Mouse (Mus musculus): ENCODE data around the gene Kyat1.
"Not testable (repeated sequence)": the region's sequence is repeated elsewhere in the genome, so short reads cannot be mapped to it uniquely, and the experiment has no call there.

The Kyat1 gene

DNA sequence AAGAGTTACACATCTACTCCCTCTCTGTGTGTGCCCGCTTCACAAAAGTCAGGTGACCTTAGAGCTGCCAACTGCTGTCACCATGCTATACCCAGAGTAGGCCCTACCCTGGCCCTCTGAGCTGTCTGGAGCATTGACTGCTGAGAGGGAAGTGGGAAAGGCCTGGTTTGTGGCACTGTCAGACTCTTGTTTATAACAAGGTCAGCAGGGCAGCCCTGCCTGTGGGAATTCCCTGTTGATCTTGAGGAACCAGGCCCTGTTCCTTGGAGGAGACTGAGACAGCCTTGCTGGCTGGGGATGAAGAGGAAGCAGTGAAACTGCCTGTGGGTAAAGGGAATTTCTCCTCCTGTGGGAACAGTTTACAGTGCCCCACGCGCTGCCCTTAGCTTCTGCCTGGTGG lies 9.1 kb upstream of the Kyat1 start:
- DNase-seq (ENCODE audit: low spot score): no peak

DNA sequence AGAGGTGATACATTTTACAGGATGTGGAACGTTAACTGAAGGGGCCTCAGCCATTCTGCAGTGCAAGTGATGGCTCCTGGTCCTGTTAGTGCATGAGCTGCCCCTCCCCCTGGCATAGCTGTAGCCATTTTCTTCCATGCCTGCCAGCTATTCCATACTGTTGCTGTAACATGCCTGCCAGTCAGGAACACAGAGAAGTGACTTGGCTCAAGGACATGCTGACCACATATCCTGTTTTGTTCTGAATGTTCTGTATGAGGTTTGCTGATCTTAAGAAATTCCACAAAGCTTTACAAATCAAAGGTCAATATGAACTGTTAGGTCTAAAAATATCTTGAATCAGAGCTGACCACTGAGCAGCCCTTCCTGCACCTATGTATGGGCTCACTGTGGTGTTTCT lies 7.3 kb upstream of the Kyat1 start:
- no peak for DNase-seq (ENCODE audit: low spot score)

DNA sequence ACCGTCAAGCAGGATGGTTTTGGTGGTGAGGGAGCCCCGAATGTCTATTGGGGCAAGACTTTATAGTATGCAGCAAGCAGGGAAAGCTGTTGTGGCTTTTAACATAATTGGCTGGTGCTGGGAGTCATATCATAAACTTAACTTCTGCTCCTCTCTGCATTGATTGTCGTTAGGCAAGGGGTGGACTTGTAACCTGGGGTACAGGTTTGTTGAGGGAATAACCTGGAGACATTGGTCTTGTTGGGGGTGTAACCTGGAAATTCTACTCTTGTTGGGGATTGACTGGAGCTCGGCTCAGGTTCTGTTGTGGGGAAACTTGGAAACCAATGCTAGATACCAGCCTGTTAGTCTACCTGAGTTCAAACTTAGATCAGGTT lies 6.5 kb upstream of the Kyat1 start:
- DNase-seq (ENCODE audit: low spot score): no peak

DNA sequence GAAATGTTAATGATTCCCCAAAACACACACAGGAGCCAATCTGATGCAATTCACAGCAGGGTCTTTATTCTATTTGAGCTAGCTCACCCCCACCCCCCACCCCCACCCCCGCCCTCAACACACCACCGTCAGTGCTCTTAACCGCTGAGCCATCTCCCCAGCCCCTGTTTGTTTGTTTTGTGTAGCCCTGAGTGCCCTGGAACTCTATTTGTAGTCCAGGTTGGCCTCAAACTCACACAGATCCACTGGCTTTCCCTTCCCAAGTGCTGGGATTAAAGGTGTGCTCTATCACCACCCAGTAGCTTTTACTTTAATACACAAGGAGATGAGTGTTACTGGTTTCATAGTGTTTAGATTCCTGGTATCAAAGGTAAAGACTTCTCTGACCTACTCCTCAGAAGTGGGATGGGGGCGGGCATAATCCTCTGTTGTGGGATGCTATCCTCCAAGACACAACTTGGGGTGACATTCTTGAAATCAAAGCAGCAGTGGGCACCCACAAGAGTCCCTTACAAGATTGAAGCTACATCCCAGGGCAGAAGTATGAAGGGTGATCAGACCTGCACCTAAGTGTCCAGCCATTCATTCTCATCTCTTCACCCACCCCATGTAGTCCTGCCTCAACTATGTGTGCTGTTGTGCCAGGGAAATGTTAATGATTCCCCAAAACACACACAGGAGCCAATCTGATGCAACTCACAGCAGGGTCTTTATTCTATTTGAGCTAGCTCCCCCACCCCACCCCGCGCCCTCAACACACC lies 5.9 kb upstream of the Kyat1 start:
- DNase-seq (ENCODE audit: low spot score): no peak

DNA sequence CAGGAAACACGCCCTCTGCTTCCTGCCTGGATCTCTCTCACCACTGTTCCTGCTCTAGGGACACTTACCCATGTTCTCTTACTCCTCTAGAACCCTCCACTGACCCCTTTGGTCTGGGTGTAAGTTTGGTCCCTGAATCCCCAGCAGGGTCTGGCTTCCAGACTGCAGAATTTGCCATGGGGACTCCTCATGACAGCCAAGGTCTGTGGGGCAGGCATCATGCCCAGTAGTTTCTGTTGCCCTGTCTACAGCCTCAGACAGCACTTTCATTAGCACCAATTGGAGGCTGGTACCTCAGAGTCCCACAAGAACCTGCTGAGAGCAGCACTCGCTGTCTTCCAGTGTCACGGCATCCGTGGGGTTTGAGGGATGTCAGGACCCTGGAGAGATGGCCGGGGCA lies 2.2 kb upstream of the Kyat1 start:
- no peak for DNase-seq (ENCODE audit: low spot score)

DNA sequence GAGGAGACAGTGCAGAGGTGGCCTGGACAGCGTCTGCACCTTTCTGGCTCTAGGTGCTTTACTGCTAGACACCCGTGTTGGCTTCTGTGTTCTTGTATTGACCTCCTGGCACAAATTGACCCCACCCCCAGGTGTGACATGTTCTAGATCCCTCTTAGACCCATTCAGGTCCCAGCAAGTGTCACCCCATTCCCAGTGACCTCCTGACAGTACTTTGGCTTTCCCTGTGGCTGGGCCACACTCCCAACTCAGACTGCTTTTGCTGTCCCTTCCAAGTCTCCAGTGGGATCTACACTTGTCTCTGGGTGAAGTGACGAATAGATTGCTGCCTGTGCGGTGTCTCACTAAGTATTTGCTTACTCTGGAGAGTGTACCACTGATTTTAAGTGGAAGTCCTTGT lies 1.8 kb upstream of the Kyat1 start:
- no peak for DNase-seq (ENCODE audit: low spot score)

DNA sequence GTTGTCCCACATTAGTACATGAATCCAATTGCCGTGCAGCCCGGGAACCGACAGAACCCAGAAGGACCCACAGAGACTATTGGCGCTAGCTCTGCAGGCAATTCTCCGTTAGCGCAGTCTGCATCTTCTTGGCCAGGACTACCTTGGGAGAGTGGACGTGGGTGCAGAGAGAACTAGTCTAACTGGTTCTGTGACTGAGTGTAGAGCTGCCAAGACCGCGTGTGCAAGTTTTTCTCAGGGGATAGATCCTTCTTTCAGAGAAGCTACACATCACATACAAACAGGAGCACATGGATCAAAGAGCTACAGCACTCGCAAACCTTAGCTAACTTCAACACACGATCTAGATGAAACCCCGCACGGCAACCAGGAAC lies 405 bp downstream of the Kyat1 start:
- DNase-seq (ENCODE audit: low spot score): no peak

DNA sequence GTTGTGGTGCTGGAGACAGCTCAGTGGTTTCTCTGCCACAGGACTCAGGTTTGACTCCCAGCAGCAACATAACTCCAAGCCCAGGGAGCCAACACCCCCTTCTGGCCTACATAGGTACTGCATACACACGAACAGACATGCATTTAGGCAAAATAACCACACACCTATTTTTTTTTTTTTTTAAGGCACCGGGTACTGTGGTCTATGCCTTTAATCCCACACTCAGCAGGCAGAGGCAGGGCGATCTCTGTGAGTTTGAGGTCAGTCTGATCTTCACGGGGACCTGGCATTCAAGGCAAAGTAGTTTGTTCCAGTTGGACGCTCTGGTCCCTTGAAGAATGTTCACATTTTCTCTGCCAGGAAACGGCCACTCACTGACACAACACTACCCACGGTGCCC lies 2.2 kb downstream of the Kyat1 start:
- DNase-seq (ENCODE audit: low spot score): no peak

DNA sequence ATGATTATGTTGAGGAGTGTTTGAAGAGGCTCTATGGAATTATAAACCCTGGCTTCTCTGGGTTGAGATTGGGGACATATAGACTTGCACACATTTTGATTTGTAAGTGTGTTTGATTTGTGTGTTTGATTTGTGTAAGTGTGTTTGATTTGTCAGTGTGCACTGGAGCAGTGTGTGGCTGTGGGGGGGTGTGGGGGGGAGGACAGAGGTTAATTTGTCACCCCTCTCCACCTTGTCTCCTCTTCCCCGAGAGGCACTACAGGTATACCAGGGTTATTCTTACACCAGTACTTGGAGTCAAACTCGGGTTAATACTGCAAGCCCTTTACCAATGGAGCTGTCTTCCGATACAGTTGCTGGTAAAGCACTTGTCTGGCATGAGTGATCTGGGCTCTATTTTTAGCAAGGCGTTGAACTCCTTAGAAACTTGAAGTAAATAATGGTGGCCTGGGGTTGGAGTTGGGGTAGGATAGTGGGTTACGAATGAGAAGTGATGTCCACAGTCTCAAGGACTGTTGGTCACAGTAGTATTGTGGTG lies 5.2 kb downstream of the Kyat1 start:
- no peak for DNase-seq (ENCODE audit: low spot score)

DNA sequence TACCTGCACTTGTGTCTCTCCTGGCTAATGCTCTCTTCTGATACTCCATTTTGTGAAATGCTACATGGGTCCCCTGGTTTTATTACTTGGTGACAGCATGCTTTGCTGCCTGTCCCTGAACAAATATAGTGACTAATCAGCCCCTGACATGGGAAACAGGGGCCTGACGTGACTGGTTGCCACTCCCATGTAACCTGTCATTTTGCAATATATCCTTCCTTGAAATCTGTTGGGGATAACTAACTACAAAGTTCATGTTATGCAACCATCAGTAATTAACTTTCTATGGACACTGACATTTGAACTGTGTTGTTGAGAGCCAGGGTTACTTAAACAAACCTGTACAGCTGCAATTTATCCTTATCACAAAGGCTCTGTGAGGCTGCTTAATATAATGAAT lies 5.7 kb downstream of the Kyat1 start:
- DNase-seq (ENCODE audit: low spot score): no peak

DNA sequence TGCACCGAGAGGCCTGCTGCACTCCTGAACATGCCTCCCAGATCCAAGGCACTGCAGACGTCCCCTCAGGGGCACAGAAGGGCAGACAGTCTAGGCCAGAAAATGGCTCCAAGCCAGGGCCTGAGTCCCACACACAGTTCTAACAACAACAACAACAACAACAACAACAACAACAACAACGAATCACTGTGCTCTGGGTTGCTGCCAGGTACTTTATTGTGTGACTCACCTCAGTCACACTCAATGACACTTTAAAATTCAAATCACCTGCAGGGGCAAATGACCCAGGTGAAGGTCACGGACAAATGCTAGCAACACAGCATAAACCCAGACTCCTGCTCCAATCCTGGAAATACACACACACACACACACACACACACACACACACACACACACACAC lies 7.6 kb downstream of the Kyat1 start:
- no peak for DNase-seq (ENCODE audit: low spot score)

DNA sequence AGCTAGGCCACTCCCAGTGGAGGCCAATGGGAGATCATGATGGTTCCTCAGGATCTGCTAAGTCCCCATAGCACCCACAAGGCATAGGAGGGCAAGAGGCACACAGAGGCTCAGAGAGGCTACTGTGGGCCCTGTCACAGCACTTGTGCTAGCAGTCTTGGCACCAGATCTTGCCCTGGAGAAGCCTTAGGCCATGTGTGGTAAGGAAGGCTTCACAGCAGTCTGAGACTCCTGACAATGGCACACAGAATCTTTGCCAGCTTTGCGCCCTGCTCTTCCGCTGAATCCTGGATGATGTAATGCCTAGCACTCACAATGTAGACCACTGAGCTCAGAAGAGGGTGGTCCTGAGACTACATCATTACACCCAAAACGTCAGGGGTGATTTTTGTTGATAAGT lies 11.0 kb downstream of the Kyat1 start:
- DNase-seq (ENCODE audit: low spot score): no peak

DNA sequence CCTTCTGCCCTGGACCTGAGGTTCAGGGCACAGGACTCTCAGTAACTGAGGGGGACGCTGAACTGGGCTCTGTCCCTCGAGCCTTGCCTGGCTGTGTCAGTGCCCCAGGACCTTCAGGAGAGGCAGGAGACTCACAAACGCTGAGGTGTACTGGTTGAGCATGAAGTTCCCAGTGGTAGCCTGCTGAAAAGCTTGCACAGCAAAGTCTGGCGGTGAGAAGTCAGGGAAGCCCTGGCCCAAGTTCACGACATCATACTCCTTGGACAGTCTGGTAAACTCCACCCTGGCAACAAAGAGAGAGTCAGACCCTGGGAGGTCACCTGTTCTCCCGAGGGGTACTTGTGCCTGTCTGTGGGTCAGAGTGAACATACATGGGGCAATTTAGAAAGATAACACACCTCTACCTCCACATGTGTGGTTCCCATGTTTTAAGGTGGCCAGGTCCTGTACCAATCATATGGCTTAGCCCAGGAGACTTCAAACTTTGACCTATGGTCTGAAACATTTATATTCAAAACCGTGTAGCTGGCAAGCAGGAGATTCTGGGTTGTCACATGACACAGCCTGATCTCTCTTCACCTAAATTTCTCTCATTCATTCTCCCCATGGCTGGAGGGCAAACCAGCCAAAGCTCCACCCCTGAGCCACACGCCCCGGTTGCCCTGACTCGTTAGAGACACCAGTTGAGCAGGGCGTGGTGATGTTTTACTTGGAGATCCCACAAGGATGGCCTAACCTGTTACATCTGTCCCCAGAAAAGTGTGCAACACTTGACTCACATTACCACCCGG lies 13.7 kb downstream of the Kyat1 start:
- DNase-seq (ENCODE audit: low spot score): no peak

DNA sequence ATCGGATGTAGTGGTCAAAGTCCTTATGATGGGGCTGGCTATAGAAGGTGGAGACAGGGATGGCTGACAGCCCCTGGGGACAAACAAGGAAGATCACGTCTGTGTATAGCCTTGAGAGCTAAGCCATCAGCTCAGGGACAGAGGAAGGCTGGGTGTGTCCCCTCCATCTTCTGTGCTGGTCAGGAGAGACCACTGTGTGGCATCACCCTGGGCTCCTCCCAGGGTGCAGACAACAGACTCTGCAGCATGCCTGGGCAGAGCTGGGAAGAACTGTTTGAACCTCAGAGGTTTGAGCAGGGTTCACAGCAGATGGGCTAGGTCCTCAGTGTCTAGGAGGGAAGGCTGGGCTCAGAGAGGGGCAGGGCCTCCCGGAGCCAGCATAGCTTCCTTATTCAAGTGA lies 20.0 kb downstream of the Kyat1 start:
- no peak for DNase-seq (ENCODE audit: low spot score)

DNA sequence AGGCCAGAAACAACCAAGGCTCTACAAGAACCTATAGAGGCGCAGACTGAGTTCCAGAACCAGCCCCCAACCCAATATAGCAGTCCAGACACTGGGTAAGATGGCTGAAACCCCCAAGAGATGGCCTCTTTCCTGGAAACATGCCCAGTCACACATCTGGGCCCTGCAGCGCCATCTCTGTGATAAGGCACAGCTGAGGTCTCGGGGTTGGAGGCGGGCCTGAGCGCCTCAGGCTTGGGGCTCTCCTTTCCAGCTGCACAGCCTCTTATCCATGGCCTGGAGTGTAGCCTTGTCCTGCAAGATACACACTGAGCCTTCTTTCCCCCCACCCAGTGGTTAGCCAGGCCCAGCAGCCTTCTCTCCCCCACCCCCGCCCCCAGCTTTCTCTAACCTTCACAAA lies 20.4 kb downstream of the Kyat1 start:
- no peak for DNase-seq (ENCODE audit: low spot score)

DNA sequence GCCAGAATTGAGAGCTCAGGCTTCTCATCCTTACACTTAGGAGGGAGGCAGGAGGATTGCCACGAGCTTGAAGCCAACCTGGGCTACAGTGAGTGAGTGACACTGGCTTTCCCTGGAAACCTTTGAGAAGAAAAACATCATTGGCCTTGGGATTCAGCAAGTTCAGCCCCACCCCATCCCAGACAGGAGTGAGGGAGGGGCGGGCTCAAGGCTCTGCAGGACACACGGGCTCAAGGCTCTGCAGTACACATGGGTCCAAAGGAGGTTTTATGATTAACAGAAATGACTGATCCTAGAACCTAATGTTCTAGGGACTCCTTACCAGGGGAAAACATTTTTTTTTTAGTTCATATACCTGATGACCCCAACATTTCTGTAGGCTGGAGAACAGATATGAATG lies 21.9 kb downstream of the Kyat1 start:
- no peak for DNase-seq (ENCODE audit: low spot score)

DNA sequence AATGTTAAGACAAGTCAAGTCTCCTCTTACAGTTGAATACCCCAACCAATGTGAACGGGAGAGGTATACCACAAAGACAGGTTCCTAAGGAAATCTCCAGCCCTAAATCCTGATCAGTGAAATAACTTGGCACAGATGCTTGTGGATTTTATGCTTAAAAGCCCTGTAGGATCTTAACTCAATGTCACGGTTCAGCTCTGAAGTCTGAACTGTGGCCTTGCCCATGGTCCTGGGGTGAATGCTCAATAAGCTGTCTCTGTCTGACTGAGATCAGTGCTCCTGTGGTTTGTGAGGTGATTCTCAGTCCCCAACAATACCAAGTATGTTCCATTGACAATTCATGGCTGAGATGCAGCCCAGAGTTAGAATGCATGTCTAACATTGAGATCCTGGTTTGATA lies 23.2 kb downstream of the Kyat1 start:
- DNase-seq (ENCODE audit: low spot score): no peak

DNA sequence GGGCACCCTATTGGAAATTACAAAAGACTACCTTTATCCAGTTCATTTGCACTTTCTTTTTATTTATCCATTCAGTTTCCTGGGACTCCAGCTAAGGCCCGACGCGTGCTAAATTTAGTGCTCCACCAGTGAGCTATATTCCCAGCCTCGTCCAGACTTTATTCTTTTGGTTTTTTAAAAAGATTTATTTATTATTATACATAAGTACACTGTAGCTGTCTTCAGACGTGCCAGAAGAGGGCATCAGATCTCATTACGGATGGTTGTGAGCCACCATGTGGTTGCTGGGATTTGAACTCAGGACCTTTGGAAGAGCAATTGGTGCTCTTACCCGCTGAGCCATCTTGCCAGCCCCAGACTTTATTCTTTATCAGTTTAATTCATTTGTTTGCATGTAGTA lies 26.9 kb downstream of the Kyat1 start:
- DNase-seq (ENCODE audit: low spot score): not testable (repeated sequence)

DNA sequence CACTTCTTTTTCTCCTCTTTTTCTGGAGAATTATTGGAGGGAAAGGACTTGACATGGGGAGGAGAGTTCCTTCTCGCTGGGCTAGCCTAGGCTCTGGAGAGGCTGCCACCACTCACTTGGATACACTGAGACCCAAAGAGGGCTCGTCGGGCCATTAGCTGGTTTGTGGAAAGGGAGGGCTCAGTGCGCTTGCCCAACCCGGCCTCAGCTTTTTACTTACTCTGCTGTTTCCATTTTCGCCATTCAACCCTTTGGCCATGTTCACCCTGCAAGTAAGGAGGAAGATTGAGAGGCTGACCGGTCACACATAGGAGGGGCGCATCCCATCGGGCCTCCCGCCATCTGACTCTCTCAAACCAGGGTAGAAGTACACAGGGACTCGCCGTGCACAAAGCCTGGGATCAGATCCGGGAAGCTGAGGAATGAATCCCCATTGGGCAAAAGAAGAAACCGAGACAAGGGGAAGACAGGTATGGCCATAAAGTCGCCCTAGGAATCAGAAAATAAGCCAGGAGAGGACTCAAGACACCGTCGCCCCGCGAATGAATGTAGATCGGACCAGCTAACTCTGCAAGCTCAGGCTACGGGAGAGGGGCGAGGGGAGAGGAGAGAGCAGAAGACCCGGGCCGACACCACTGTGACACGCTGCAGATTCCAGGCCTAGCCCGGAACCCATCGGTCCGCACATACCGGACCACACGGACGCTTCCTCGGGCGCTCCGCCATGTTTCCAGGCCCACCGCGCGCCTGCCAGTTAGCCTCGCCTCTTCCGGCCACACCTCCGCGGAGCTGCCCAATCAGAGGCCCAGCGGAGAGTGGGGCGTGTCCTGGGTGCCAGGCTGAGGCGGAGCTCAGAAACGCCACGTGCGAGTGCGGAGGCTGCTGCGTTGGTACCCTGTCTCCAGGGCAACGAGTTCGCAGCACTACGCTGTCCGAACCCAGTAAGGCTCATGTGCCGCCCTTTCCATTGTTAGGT lies 27.7 kb downstream of the Kyat1 start, which contains the start of gene Spout1:
Gene Spout1 (minus strand): TSS at position 760 of the 976 bp plus-strand sequence.
- DNase-seq (ENCODE audit: low spot score): peak; percentile 86

DNA sequence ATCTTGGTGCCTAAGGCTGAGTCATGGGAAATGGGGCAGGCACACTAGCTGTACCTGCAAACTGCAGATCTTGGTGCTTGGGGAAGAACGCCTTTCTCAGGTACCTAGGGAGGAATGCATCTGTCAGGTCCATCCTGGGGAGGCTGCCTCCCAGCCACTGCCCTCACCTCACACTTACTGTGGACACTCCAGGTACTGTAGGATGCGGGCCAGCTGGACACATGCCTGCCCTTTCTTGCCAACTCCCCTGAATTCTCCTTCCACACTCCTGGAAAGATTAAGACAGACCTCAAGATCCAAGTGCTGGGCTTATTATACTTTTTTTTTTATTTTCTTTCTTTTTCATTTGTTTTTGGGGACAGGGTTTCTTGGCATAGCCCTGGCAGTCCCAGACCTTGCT lies 29.1 kb downstream of the Kyat1 start:
- no peak for DNase-seq (ENCODE audit: low spot score)

DNA sequence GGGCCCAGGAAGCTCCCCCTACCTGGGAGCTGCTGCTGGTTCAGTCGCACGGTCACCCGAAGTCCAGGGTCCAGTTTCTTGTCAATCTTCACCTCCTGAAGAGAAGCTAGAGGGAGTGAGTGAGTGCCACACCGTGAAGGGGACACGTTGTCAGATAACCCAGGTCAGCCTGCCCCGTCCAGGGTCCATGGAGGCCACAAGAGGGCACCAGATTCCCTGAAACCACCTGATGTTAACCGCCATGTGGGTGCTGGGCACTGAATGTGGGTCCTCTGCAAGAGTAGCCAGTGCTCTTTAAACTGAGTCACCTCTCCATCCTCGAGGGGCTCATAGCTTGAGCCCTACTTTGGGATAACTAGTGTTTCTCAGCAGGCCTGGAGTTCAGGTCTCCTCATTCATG lies 29.8 kb downstream of the Kyat1 start:
- DNase-seq (ENCODE audit: low spot score): no peak

DNA sequence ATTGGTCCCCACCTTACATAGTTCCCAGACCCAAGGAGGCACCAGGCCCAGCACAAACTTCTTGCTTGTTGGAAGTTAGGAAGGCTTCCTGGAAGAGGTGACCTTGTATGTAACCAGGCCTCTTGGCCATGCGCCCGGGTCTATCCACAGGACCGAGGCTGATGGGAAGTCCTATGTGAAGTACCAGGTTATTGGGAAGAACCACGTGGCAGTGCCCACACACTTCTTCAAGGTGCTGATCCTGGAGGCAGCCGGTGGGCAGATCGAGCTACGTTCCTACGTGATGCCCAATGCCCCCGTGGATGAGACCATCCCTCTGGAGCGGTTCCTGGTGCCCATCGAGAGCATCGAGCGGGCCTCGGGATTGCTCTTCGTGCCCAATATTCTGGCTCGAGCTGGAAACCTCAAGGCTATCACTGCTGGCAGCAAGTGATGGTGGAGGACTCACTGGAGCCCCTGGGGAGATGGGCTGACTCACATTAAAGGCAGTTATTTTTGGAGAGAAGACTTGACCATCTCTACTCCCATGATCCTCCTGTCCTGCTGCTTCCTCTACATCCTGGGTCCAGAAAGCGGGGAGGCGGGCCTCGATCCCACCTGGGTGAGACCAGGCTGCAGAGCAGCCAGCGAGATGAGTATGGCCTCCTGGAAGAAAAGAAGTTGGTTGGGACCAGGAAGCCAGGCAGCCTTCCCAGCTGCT lies 32.0 kb downstream of the Kyat1 start:
- no peak for DNase-seq (ENCODE audit: low spot score)

Measured in ovary, postnatal 10 days (tissue).